Mouse (Mus musculus): ENCODE results near the gene Krtap3-3.

GRCm38 (mm10) chr11:99521288-99521860 lies 29.3 kb downstream of the Krtap3-3 start, which contains the start of gene Krt39:
- TF ChIP-seq CTCF (IDR thresholded peaks at IDR 0.05; ENCODE audit: extremely low read depth, insufficient read depth, low read length) (no peak), POLR2A (IDR thresholded peaks at IDR 0.05; ENCODE audit: extremely low read depth, insufficient read depth, low read length) (no peak)

All from cortical plate, adult 2 months (tissue).